Mouse (Mus musculus) intestine, postnatal 0 days (tissue): ENCODE results near the gene Zfp385c. TPM values are rescaled to one million over a fixed set of nuclear protein-coding genes. Genes with fewer than 3 reads are reported as not detected.
"Not testable (repeated sequence)": the region's sequence is repeated elsewhere in the genome, so short reads cannot be mapped to it uniquely, and the experiment has no call there.

Experiments used
- ATAC-seq: fragments of 200-750 bp; cut with Nextera tagmentation; 2 replicates; pipeline ENCODE4 v1.8.0; 2017; ENCODE audit warnings: mild to moderate bottlenecking, moderate TSS enrichment, moderate library complexity
- H3K27ac ChIP-seq: fragments of 300-500 bp; sonication (generic); 2 replicates; pipeline ENCODE4 v1.5.1; 2014; ENCODE audit warnings: mild to moderate bottlenecking, low read depth, low read length, moderate library complexity
- H3K27me3 ChIP-seq: fragments of 300-500 bp; sonication (generic); replicated peaks from 2 replicates; pipeline ENCODE4 v1.6.1; 2014; ENCODE audit warnings: low read length, mixed read lengths; ENCODE audit not compliant: control insufficient read depth, insufficient read depth
- H3K36me3 ChIP-seq: fragments of 300-500 bp; sonication (generic); 2 replicates; pipeline ENCODE4 v1.6.1; 2014; ENCODE audit warnings: mild to moderate bottlenecking, moderate library complexity; ENCODE audit not compliant: control insufficient read depth, insufficient read depth
- H3K4me1 ChIP-seq: fragments of 300-500 bp; sonication (generic); replicated peaks from 2 replicates; pipeline ENCODE4 v1.6.1; 2014; ENCODE audit warnings: antibody characterized with exemption, low read length, mixed read lengths; ENCODE audit not compliant: control insufficient read depth, insufficient read depth
- H3K4me2 ChIP-seq: fragments of 300-500 bp; sonication (generic); replicated peaks from 2 replicates; pipeline ENCODE4 v1.6.1; 2014; ENCODE audit warnings: low read depth, mild to moderate bottlenecking, moderate library complexity
- H3K4me3 ChIP-seq: fragments of 300-500 bp; sonication (generic); 2 replicates; pipeline ENCODE4 v1.5.1; 2014; ENCODE audit warnings: low read depth, low read length
- H3K9ac ChIP-seq: fragments of 300-500 bp; sonication (generic); 2 replicates; pipeline ENCODE4 v1.6.1; 2014; ENCODE audit warnings: mild to moderate bottlenecking, low read depth, low read length
- H3K9me3 ChIP-seq: fragments of 300-500 bp; sonication (generic); 2 replicates; pipeline ENCODE4 v1.6.1; 2016; ENCODE audit warnings: mixed run types; ENCODE audit not compliant: control insufficient read depth
- CTCF ChIP-seq: sonication (generic); IDR thresholded peaks from 2 replicates; pipeline ENCODE4 v1.5.1; 2016; ENCODE audit warnings: low read depth, mild to moderate bottlenecking, control low read depth, antibody characterized with exemption, moderate library complexity
- WGBS: fragments of 180-500 bp; shearing (Covaris S2); extraction: QIAGEN DNeasy Blood & Tissue Kit; methylation state at CpG from one replicate; pipeline ENCODE4 v1.1.7; 2014; 5-methylcytosine and 5-hydroxymethylcytosine counted together
- polyA plus RNA-seq: library from polyadenylated mRNA; unstranded; fragments of >200 nt; fragmentation: Nextera tagmentation; extraction: Ambion mirVana; gene quantifications from 2 replicates; pipeline ENCODE4 v1.2.1, GENCODE M21; 2015

Gene Zfp385c
- polyA plus RNA-seq, 1 experiment from 2014 or later, result 0.09 TPM

DNA sequence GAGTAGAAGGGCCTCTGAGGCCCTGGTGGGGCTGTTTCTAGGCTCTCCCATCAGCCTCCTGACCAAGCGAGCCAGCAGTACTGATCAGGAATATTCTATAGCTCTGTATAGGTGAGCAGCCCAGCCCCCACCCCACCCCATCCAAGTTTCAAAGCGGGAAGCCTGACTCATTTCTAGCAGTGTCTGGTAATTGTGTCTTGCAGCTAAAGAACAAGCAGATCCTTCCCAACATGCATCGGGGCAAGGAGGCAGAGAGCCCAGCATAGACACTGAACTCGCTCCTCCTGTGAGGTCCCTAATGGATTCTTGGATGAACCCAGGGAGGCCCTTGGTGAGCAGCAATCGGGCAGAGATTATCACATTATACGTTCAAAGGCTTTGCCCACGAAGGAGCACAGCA, 14.4 kb downstream of the Zfp385c start:
- Histone ChIP-seq H3K9me3 (no peaks in the 10 kb centered on the region), H3K4me1 (no peaks in the 10 kb centered on the region), H3K27ac (no peak overlapping the region), H3K36me3 (no peaks in the 10 kb centered on the region), H3K9ac (no peak overlapping the region), H3K27me3 (no peaks in the 10 kb centered on the region), H3K4me2 (no peak overlapping the region), H3K4me3 (no peak overlapping the region)
- ATAC-seq, result no peak
- 54% methylated on average over 7 of the region's 7 CpGs for WGBS
- TF ChIP-seq CTCF, result no peak

DNA sequence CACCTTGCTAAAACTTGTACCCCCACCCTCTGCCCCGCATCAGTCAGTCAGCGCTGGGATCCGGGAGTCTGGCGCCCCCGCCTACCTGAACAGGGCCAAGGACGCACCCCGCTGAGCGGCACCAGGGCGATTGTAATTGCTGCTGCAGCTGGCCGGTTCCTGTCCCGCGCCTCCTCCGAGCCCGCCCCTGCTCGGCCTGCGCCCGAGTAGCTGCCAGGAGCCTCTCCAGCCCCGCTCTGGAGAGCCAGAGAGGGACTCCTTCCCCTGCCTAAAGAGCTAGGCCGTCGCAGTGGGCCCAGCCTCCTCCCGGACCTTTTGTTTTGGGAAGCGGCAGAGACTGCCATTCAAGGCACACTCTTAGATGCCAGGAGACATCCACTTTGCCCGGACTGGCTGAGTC, 19.1 kb downstream of the Zfp385c start:
- Histone ChIP-seq H3K4me2 (0 out of 2 replicates have a peak overlapping the region, but pooled peaks have one; percentile 33), H3K9ac (no peak overlapping the region), H3K27ac (no peak overlapping the region), H3K27me3 (no peaks in the 10 kb centered on the region), H3K9me3 (no peaks in the 10 kb centered on the region), H3K4me3 (no peak overlapping the region), H3K36me3 (no peaks in the 10 kb centered on the region), H3K4me1 (no peaks in the 10 kb centered on the region)
- 8% methylated on average over 23 of the region's 23 CpGs for WGBS
- no peak for ATAC-seq
- no peak for TF ChIP-seq CTCF

DNA sequence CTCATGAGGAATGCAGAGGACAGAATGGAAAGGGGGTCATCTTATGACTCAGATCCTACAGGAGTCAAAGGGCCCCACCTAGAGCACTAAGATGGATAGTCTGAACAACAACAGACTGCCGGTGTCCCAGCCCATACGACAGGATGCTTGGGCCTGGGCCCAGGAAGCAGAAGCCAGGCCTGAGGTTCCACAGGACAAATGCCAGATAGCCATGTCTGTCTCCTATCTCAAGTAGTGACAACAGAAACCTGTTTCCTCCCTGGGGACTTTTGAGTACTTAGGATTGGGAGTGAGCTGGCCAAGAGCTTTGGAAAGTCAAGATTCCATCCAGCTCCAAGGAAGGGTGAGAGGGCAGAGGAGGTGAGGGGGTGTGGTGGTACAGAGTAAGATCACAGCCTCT, 20.3 kb downstream of the Zfp385c start:
- WGBS, result 65% methylated on average over 2 of the region's 2 CpGs
- Histone ChIP-seq H3K4me1 (no peaks in the 10 kb centered on the region), H3K27ac (no peak overlapping the region), H3K4me2 (no peak overlapping the region), H3K36me3 (no peaks in the 10 kb centered on the region), H3K27me3 (no peaks in the 10 kb centered on the region), H3K9me3 (no peaks in the 10 kb centered on the region), H3K4me3 (no peak overlapping the region), H3K9ac (no peak overlapping the region)
- no peak for TF ChIP-seq CTCF
- ATAC-seq, result no peak

DNA sequence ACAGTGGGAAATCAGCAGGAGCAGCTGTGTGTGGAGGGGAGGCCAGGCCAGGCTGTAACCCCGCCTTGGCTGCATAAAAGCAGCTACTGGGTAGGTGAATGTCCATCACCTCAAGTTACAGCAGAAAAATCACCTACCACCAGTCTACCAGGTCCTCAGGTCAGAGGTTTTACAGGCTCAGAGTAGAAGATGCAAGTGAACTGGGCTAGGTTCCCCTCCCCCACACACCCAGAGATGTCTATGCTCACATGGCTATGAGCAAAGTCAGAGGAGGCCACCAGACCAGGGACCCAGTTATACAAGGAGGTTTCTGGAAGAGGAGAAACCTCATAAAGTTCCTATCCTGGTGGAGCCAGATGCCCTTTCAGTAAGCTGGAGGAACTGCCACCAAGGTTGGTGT, 21.2 kb downstream of the Zfp385c start:
- Histone ChIP-seq H3K36me3 (no peaks in the 10 kb centered on the region), H3K27ac (no peak overlapping the region), H3K4me1 (no peaks in the 10 kb centered on the region), H3K4me2 (no peak overlapping the region), H3K4me3 (no peak overlapping the region), H3K9ac (no peak overlapping the region), H3K27me3 (no peaks in the 10 kb centered on the region), H3K9me3 (no peaks in the 10 kb centered on the region)
- ATAC-seq, result no peak
- 86% methylated on average over 1 of the region's 1 CpGs for WGBS
- no peak for TF ChIP-seq CTCF

DNA sequence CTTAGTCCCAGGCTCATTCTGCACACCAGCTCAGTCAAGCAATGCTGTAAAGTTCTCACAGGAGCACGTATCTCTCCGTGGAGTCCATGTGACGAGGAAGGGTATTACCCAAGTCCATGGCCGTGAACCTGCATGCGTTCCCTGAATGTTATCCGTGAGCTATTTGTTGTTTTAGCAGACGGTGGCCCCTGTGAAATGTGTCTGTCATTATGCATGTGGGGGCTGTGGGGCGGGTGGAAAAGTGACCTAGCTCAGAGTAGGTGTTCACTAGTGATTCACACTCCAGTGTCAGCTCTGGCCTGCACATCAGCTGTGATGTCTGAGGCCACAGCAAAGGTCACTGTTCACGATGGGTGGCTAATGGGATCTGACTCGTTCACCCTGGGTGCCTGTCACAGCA, 32.4 kb downstream of the Zfp385c start:
- Histone ChIP-seq H3K4me2 (no peak overlapping the region), H3K27ac (no peak overlapping the region), H3K9ac (no peak overlapping the region), H3K27me3 (no peaks in the 10 kb centered on the region), H3K36me3 (no peaks in the 10 kb centered on the region), H3K4me3 (no peak overlapping the region), H3K9me3 (no peaks in the 10 kb centered on the region), H3K4me1 (no peaks in the 10 kb centered on the region)
- no peak for TF ChIP-seq CTCF
- ATAC-seq, result no peak
- WGBS, result 66% methylated on average over 10 of the region's 10 CpGs

DNA sequence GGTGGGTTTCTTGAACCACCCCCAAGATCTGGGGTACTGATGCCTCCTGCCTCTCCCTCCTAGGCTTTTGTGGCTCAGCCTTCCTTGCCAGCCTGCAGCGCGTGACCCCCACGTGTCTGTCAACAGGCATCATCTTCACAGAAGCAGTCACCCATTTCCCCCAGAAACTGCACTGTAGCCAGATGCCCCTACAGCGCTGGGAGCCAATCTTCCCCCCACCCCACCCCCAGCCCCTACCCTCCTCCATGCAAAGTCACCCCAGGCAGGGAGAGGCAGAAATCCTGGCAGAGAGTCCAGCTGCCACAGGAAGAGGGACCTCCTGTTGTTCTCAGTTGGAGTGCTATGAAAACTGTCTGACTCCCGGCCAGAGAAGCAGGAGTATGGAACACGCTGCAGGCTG, 35.8 kb downstream of the Zfp385c start:
- no peak for ATAC-seq
- Histone ChIP-seq H3K36me3 (no peaks in the 10 kb centered on the region), H3K9me3 (no peaks in the 10 kb centered on the region), H3K9ac (no peak overlapping the region), H3K27me3 (no peaks in the 10 kb centered on the region), H3K4me2 (no peak overlapping the region), H3K27ac (no peak overlapping the region), H3K4me1 (no peaks in the 10 kb centered on the region), H3K4me3 (no peak overlapping the region)
- no peak for TF ChIP-seq CTCF
- 24% methylated on average over 6 of the region's 6 CpGs for WGBS

DNA sequence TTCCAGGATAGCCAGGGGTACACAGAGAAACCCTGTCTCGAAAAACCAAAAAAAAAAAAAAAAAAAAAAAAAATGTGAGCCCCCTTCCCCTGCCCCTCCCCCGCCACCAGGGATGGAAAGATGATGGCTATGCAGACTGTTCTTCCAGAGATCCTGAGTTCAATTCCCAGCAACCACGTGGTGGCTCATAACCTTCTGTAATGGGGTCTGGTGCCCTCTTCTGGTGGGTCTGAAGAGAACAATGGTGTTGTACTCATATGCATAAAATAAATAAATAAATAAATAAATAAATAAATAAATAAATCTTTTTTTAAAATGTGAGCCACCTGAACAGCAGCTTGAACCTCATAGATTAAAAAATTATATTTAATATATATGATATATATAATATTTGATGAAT, 36.7 kb downstream of the Zfp385c start:
- not testable (repeated sequence) for H3K9me3 ChIP-seq, H3K4me1 ChIP-seq, H3K36me3 ChIP-seq, H3K4me3 ChIP-seq, H3K27ac ChIP-seq, H3K9ac ChIP-seq, H3K4me2 ChIP-seq, ATAC-seq, H3K27me3 ChIP-seq
- WGBS, result 56% methylated on average over 2 of the region's 3 CpGs
- peak; percentile 39 for TF ChIP-seq CTCF
